14 mouse cellular contexts compared by ENCODE assay signal in genomic region chr6:73889144-73889795, GRCm38 (mm10).
"Had no signal": no experiment of that assay in that cellular context is flagged by ENCODE, and none has a peak within 500 bp of the region (broad histone marks: within the 10 kb centered on the region; RNA-seq: fewer than 3 reads in every experiment).

No protein-coding gene starts in this region.

- H3K4me2 ChIP-seq: limb, embryonic 15.5 days; liver, embryonic 12.5 days; lung, embryonic 14.5 days; stomach, embryonic 15.5 days had no signal

- H3K4me3 ChIP-seq: left cerebral cortex, adult 2 months; limb, embryonic 15.5 days; liver, embryonic 12.5 days; megakaryocyte, embryonic 14.5 days; stomach, embryonic 15.5 days had no signal

- H3K27ac ChIP-seq: left cerebral cortex, adult 2 months; limb, embryonic 15.5 days; liver, embryonic 12.5 days; macrophage; stomach, embryonic 15.5 days had no signal

- ATAC-seq: liver, embryonic 12.5 days; midbrain, embryonic 16.5 days had no signal

- H3K9ac ChIP-seq: limb, embryonic 15.5 days; liver, embryonic 12.5 days; lung, embryonic 14.5 days; stomach, embryonic 15.5 days had no signal

- H3K27me3 ChIP-seq: limb, embryonic 15.5 days; liver, embryonic 12.5 days; megakaryocyte, embryonic 14.5 days; stomach, embryonic 15.5 days had no signal

- H3K36me3 ChIP-seq: limb, embryonic 15.5 days; liver, embryonic 12.5 days; stomach, embryonic 15.5 days had no signal

- H3K4me1 ChIP-seq: limb, embryonic 15.5 days; liver, embryonic 12.5 days; megakaryocyte, embryonic 14.5 days; stomach, embryonic 15.5 days had no signal

- H3K9me3 ChIP-seq: limb, embryonic 15.5 days; liver, embryonic 12.5 days; stomach, embryonic 15.5 days had no signal

- DNase-seq: kidney, adult 18-20 months; kidney, postnatal 25 days; lung, embryonic 14.5 days; lung, postnatal 10 days; right cerebral cortex, postnatal 14 days; thymus, adult 2 months; thymus, postnatal 25 days had no signal
